Mouse (Mus musculus): ENCODE results near the gene Faf1. TPM values are rescaled to one million over a fixed set of nuclear protein-coding genes. Genes with fewer than 3 reads are reported as not detected.

Faf1 gene
- polyA plus RNA-seq (2014; fragmentation: Nextera tagmentation; extraction: Ambion mirVana), result 28.7 and 32.6 TPM in 2 replicates

DNA sequence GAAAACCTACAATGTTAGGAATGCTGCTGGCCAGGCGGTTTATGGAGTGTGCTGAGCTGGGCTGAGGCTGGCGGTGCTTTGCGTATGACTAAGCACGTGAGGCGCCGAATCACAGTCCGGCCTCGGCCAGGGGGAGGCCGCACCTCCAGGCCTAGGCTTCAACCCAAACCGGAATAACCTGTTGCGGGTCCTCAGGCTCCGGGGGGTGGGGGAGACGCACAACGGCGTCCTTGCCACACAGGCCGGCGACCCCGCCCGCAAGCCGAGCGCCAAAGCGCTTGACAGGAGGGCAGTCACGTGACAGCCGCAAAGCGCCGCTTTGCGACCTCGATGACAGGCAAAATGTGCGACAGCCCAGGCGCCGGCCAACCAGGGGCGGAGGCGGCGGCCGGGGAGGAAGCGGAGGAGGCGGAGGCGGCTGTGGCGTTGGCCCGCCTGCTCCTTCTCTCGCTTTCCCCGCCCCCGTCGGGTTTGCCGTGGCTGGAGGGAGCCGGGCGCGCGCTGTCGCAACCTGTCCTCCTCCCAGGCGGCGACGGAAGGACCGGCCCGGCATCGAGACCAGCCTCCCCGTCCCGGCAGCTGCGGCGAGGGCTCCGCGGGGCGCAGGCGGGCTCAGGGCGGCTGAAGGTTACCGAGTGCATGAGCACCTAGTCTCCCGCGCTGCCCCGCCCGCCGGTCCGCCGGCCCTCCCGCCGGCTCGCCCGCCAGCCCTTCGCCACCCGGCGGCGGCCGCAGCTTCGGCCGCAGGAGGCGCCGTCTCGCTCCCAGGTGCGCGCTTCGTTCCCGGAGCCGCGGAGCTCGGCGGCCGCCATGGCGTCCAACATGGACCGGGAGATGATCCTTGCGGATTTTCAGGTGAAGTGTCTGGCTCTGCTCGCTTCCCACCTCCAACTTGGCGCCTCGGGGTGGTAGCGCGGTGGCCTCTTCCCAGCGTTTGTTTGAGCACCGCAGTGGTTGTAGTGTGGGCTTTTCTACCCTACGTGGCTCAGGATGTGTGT lies at the start of gene Faf1:
Faf1 (plus strand) TSS at position 371 of the 998 bp plus-strand sequence.
- DNase-seq (ENCODE audit: low spot score) (peak; percentile 97), ATAC-seq (replicated peaks; ENCODE audit: low FRiP score) (peak; percentile 96)
- Histone ChIP-seq H3K4me3 (ENCODE audit: low read depth, low read length) (peak within 1 kb of the TSS; percentile 70), H3K4me2 (peak within 1 kb of the TSS; percentile 84), H3K4me1 (replicated peaks; ENCODE audit: control insufficient read depth, insufficient read depth, low read length) (peaks cover 3% of the 10 kb centered on the region; the same call in 1 of the 2 replicates), H3K36me3 (ENCODE audit: control insufficient read depth, insufficient read depth, low read length) (no peaks in the 10 kb centered on the region), H3K9me3 (ENCODE audit: control insufficient read depth, low read length) (no peaks in the 10 kb centered on the region), H3K9ac (ENCODE audit: low read depth, low read length) (peak within 1 kb of the TSS; percentile 80), H3K27ac (ENCODE audit: low read depth, low read length) (peak within 1 kb of the TSS; percentile 96), H3K27me3 (replicated peaks; ENCODE audit: control insufficient read depth, insufficient read depth, low read length) (no peaks in the 10 kb centered on the region)
- WGBS, result under 1% methylated on average over 97 of the region's 107 CpGs

DNA sequence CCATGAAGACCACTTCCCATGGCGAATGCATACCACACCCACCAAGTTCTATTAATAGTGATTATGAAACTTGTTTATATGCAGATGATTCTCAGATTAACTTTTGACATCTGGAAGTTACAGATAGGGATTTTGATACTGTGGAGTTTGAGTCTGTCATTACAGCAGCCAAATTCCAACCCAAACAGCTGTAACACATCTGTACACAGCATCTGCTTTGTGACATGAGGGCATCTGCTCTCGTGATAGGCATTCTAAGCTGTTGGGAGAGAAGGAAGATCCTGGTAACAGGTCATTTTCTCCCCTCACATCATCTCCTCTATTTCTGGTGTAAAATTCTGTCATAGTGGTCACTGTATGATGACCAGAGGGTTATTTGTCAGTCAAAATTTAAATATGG lies 46.2 kb upstream of the Faf1 start:
- no peak overlapping the region for H3K27ac ChIP-seq (ENCODE audit: low read depth, low read length)
- no peak for ATAC-seq (replicated peaks; ENCODE audit: low FRiP score)
- H3K4me1 ChIP-seq (replicated peaks; ENCODE audit: control insufficient read depth, insufficient read depth, low read length), result no peaks in the 10 kb centered on the region
- no peak overlapping the region for H3K9ac ChIP-seq (ENCODE audit: low read depth, low read length)
- no peak overlapping the region for H3K4me3 ChIP-seq (ENCODE audit: low read depth, low read length)
- no peak overlapping the region for H3K4me2 ChIP-seq
- DNase-seq (ENCODE audit: low spot score), result no peak
- no peaks in the 10 kb centered on the region for H3K36me3 ChIP-seq (ENCODE audit: control insufficient read depth, insufficient read depth, low read length)
- WGBS, result 55% methylated on average over 2 of the region's 2 CpGs
- H3K27me3 ChIP-seq (replicated peaks; ENCODE audit: control insufficient read depth, insufficient read depth, low read length), result no peaks in the 10 kb centered on the region
- no peaks in the 10 kb centered on the region for H3K9me3 ChIP-seq (ENCODE audit: control insufficient read depth, low read length)

DNA sequence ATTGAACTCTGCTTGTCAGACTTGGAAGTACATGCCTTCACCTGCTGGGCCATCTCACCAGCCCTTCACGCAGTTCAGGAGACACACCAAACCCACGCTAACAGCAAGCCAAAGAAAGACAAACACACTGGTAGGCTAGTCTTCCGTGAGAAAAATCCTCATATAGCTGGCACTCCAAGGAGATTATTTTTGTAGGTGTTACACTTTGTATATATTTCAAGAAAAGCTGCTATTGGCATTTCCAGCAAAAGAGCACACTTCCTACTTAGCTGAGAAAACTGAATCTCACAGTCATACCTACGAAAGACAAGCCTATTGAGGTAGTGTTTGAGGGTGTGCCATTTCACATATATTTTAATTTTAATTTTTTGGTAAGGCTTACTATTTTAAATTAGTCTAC lies 45.4 kb upstream of the Faf1 start:
- H3K36me3 ChIP-seq (ENCODE audit: control insufficient read depth, insufficient read depth, low read length), result no peaks in the 10 kb centered on the region
- no peak overlapping the region for H3K4me3 ChIP-seq (ENCODE audit: low read depth, low read length)
- no peaks in the 10 kb centered on the region for H3K9me3 ChIP-seq (ENCODE audit: control insufficient read depth, low read length)
- WGBS, result 75% methylated on average over 4 of the region's 4 CpGs
- H3K27me3 ChIP-seq (replicated peaks; ENCODE audit: control insufficient read depth, insufficient read depth, low read length), result no peaks in the 10 kb centered on the region
- no peak overlapping the region for H3K4me2 ChIP-seq
- DNase-seq (ENCODE audit: low spot score), result no peak
- H3K4me1 ChIP-seq (replicated peaks; ENCODE audit: control insufficient read depth, insufficient read depth, low read length), result no peaks in the 10 kb centered on the region
- ATAC-seq (replicated peaks; ENCODE audit: low FRiP score), result no peak
- no peak overlapping the region for H3K27ac ChIP-seq (ENCODE audit: low read depth, low read length)
- H3K9ac ChIP-seq (ENCODE audit: low read depth, low read length), result no peak overlapping the region

DNA sequence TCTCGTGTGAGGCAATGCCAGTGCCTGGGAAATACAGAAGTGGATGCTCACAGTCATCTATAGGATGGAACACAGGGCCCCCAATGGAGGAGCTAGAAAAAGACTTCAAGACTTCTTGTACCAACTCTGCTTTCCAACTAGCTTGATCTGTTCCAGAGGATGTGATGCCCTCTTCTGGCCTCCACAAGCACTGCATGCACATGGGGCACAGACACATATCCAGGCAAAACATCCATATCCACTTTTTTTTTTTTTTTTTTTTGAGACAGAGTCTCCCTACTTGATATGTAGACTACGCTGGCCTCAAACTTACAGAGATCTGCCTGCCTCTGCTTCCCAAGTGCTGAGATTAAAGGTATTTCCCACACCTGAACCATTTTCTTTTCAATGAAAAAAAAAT lies 41.4 kb upstream of the Faf1 start:
- no peak overlapping the region for H3K9ac ChIP-seq (ENCODE audit: low read depth, low read length)
- no peak for DNase-seq (ENCODE audit: low spot score)
- WGBS, result 79% methylated on average over 2 of the region's 2 CpGs

DNA sequence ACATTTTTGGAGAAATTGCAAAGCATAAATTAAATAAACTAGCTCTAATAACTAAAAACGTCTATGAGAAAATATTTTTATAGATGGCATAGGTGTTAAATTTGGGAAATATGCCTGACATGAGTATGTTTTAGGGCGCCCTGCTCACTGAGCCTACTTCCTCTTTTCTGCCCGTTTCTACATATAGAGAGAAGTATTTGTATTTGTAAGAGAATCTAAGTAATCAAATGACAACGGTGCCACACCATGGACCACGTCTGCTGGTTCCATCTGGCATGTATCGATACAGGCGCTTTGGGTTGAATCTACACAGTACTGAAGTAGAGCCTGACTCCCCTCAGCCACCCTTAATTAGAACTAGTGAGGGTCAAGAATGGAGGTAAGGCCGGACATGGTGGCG lies 37.0 kb upstream of the Faf1 start:
- no peaks in the 10 kb centered on the region for H3K9me3 ChIP-seq (ENCODE audit: control insufficient read depth, low read length)
- H3K36me3 ChIP-seq (ENCODE audit: control insufficient read depth, insufficient read depth, low read length), result no peaks in the 10 kb centered on the region
- H3K27ac ChIP-seq (ENCODE audit: low read depth, low read length), result no peak overlapping the region
- ATAC-seq (replicated peaks; ENCODE audit: low FRiP score) (no peak), DNase-seq (ENCODE audit: low spot score) (no peak)
- H3K27me3 ChIP-seq (replicated peaks; ENCODE audit: control insufficient read depth, insufficient read depth, low read length), result no peaks in the 10 kb centered on the region
- 78% methylated on average over 9 of the region's 9 CpGs for WGBS
- no peak overlapping the region for H3K4me2 ChIP-seq
- H3K4me3 ChIP-seq (ENCODE audit: low read depth, low read length), result no peak overlapping the region
- no peak overlapping the region for H3K9ac ChIP-seq (ENCODE audit: low read depth, low read length)
- no peaks in the 10 kb centered on the region for H3K4me1 ChIP-seq (replicated peaks; ENCODE audit: control insufficient read depth, insufficient read depth, low read length)

More for the DNA sequence above, 41.4 kb upstream of the Faf1 start:
- Histone ChIP-seq H3K4me2 (no peak overlapping the region), H3K9me3 (ENCODE audit: control insufficient read depth, low read length) (no peaks in the 10 kb centered on the region), H3K27ac (ENCODE audit: low read depth, low read length) (no peak overlapping the region), H3K4me1 (replicated peaks; ENCODE audit: control insufficient read depth, insufficient read depth, low read length) (no peaks in the 10 kb centered on the region), H3K27me3 (replicated peaks; ENCODE audit: control insufficient read depth, insufficient read depth, low read length) (no peaks in the 10 kb centered on the region), H3K36me3 (ENCODE audit: control insufficient read depth, insufficient read depth, low read length) (no peaks in the 10 kb centered on the region), H3K4me3 (ENCODE audit: low read depth, low read length) (no peak overlapping the region)
- no peak for ATAC-seq (replicated peaks; ENCODE audit: low FRiP score)

DNA sequence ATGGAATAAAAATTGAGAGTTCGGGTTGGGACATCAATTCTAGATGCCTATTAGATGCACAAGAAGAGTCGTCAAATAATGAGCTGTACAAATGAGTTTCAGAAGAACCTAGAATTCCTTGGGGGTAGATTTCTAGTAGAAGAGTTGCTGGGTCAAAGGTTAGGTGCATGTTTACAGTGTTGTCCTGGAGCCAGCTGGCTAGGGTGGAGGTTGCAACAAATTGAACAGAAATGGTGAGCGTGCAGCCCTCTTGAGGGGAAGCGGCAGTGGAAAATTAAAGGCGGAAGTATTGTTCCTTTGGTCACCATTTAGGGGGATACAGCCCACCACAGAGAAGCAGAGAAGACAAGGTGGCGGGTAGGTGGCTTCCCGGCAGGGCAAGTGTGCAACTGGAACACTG lies 36.2 kb upstream of the Faf1 start:
- Histone ChIP-seq H3K4me1 (replicated peaks; ENCODE audit: control insufficient read depth, insufficient read depth, low read length) (no peaks in the 10 kb centered on the region), H3K36me3 (ENCODE audit: control insufficient read depth, insufficient read depth, low read length) (no peaks in the 10 kb centered on the region), H3K4me2 (no peak overlapping the region), H3K4me3 (ENCODE audit: low read depth, low read length) (no peak overlapping the region), H3K27me3 (replicated peaks; ENCODE audit: control insufficient read depth, insufficient read depth, low read length) (no peaks in the 10 kb centered on the region), H3K27ac (ENCODE audit: low read depth, low read length) (no peak overlapping the region), H3K9ac (ENCODE audit: low read depth, low read length) (no peak overlapping the region), H3K9me3 (ENCODE audit: control insufficient read depth, low read length) (no peaks in the 10 kb centered on the region)
- ATAC-seq (replicated peaks; ENCODE audit: low FRiP score), result no peak
- no peak for DNase-seq (ENCODE audit: low spot score)
- WGBS, result 87% methylated on average over 7 of the region's 7 CpGs

DNA sequence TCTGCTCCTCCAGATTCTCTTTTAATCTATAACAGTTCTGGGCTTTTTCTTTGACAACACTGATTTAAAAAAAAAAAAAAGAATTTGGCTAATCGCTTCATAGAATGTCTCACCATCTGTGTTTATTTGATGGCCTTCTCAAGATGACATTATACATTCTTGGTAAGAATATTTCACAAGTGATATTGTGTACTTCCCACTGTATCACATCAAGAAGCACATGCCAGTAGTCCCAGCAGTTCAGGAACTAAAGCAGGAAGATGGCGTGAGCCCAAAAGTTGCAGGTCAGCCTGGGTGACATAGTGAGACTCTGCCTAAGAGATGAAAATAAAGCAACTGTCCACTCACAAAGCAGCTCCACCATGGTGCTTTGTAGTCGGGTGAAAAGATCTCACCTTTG lies 34.9 kb upstream of the Faf1 start:
- no peaks in the 10 kb centered on the region for H3K27me3 ChIP-seq (replicated peaks; ENCODE audit: control insufficient read depth, insufficient read depth, low read length)
- H3K4me3 ChIP-seq (ENCODE audit: low read depth, low read length), result no peak overlapping the region
- 73% methylated on average over 3 of the region's 3 CpGs for WGBS
- no peaks in the 10 kb centered on the region for H3K9me3 ChIP-seq (ENCODE audit: control insufficient read depth, low read length)
- no peak for DNase-seq (ENCODE audit: low spot score)
- ATAC-seq (replicated peaks; ENCODE audit: low FRiP score), result no peak
- no peak overlapping the region for H3K4me2 ChIP-seq
- H3K27ac ChIP-seq (ENCODE audit: low read depth, low read length), result no peak overlapping the region
- no peaks in the 10 kb centered on the region for H3K4me1 ChIP-seq (replicated peaks; ENCODE audit: control insufficient read depth, insufficient read depth, low read length)
- no peaks in the 10 kb centered on the region for H3K36me3 ChIP-seq (ENCODE audit: control insufficient read depth, insufficient read depth, low read length)
- no peak overlapping the region for H3K9ac ChIP-seq (ENCODE audit: low read depth, low read length)

DNA sequence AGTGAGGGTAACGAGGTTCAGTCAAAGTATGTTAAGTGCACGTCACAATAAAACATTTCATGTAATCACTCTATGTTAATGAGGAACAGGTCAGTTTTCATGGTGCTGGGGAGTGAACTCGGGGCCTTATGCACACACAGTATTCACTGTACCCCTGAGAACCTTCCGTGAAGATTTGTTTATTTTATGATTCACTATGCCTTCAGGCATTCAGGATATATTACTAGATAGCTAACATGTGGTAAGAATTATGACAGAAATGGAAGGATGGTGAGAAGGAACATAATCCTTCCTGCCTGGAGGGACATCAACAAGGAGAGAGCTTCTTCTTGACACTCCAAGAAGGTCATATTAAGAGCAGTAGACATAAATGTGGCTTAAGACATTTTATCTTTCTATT lies 29.1 kb upstream of the Faf1 start:
- WGBS, result 74% methylated on average over 4 of the region's 4 CpGs
- no peak for DNase-seq (ENCODE audit: low spot score)
- 0 out of 2 replicates have a peak, but pooled peaks cover 3% of the 10 kb centered on the region for H3K27me3 ChIP-seq (replicated peaks; ENCODE audit: control insufficient read depth, insufficient read depth, low read length)
- no peak for ATAC-seq (replicated peaks; ENCODE audit: low FRiP score)
- no peaks in the 10 kb centered on the region for H3K36me3 ChIP-seq (ENCODE audit: control insufficient read depth, insufficient read depth, low read length)
- no peak overlapping the region for H3K4me2 ChIP-seq
- H3K9ac ChIP-seq (ENCODE audit: low read depth, low read length), result no peak overlapping the region
- H3K27ac ChIP-seq (ENCODE audit: low read depth, low read length), result no peak overlapping the region
- no peaks in the 10 kb centered on the region for H3K4me1 ChIP-seq (replicated peaks; ENCODE audit: control insufficient read depth, insufficient read depth, low read length)
- H3K9me3 ChIP-seq (ENCODE audit: control insufficient read depth, low read length), result no peaks in the 10 kb centered on the region
- no peak overlapping the region for H3K4me3 ChIP-seq (ENCODE audit: low read depth, low read length)

DNA sequence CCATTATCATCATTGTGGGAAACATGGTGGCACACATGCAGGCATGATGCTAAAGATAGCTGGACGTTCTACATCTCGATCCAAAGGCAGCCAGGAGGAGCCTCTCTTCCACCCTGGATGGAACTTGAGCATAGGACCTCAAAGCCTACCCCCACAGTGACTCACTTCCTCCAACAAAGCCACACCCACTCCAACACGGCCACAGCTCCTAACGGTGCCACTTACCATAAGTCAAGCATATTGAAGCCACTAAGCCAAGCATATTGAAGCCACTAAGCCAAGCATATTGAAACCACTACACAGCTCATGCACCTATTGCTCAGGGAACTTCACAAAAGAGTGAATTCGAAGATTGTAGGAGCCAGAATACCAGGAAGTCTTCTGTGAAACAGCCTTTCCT lies 27.1 kb upstream of the Faf1 start:
- Histone ChIP-seq H3K4me3 (ENCODE audit: low read depth, low read length) (no peak overlapping the region), H3K36me3 (ENCODE audit: control insufficient read depth, insufficient read depth, low read length) (no peaks in the 10 kb centered on the region), H3K27me3 (replicated peaks; ENCODE audit: control insufficient read depth, insufficient read depth, low read length) (0 out of 2 replicates have a peak, but pooled peaks cover 8% of the 10 kb centered on the region), H3K9ac (ENCODE audit: low read depth, low read length) (no peak overlapping the region), H3K27ac (ENCODE audit: low read depth, low read length) (no peak overlapping the region), H3K9me3 (ENCODE audit: control insufficient read depth, low read length) (no peaks in the 10 kb centered on the region), H3K4me1 (replicated peaks; ENCODE audit: control insufficient read depth, insufficient read depth, low read length) (no peaks in the 10 kb centered on the region), H3K4me2 (no peak overlapping the region)
- no peak for DNase-seq (ENCODE audit: low spot score)
- 63% methylated on average over 5 of the region's 5 CpGs for WGBS
- ATAC-seq (replicated peaks; ENCODE audit: low FRiP score), result no peak
